Mouse (Mus musculus) midbrain, embryonic 11.5 days (tissue): ENCODE measurements around the gene Prl3d2. TPM values are rescaled to one million over a fixed set of nuclear protein-coding genes. Genes with fewer than 3 reads are reported as not detected.
"Not testable (repeated sequence)": the region's sequence is repeated elsewhere in the genome, so short reads cannot be mapped to it uniquely, and the experiment has no call there.

ENCODE experiments used
- ATAC-seq: fragments of 200-750 bp; cut with Nextera tagmentation; 2 replicates; pipeline ENCODE4 v1.8.0; 2017; ENCODE audit warnings: moderate TSS enrichment, moderate library complexity; ENCODE audit not compliant: low FRiP score
- DNase-seq: peaks from one replicate; pipeline ENCODE4 v3.0.0; 2015; ENCODE audit warnings: low spot score; ENCODE audit errors: missing footprints
- H3K27ac ChIP-seq: fragments of 300-500 bp; sonication (generic); 2 replicates; pipeline ENCODE4 v1.5.1; 2014; ENCODE audit warnings: low read depth, low read length
- H3K27me3 ChIP-seq: fragments of 300-500 bp; sonication (generic); 2 replicates; pipeline ENCODE4 v1.6.1; 2014; ENCODE audit warnings: mild to moderate bottlenecking, low read length, moderate library complexity, mixed read lengths; ENCODE audit not compliant: control insufficient read depth, insufficient read depth
- H3K36me3 ChIP-seq: fragments of 300-500 bp; sonication (generic); 2 replicates; pipeline ENCODE4 v1.6.1; 2014; ENCODE audit warnings: mild to moderate bottlenecking, low read length, moderate library complexity, mixed read lengths; ENCODE audit not compliant: control insufficient read depth, insufficient read depth
- H3K4me1 ChIP-seq: fragments of 300-500 bp; sonication (generic); 2 replicates; pipeline ENCODE4 v1.6.1; 2014; ENCODE audit warnings: low read length; ENCODE audit not compliant: control insufficient read depth, insufficient read depth
- H3K4me2 ChIP-seq: fragments of 300-500 bp; sonication (generic); 2 replicates; pipeline ENCODE4 v1.6.1; 2014; ENCODE audit warnings: mild to moderate bottlenecking, moderate library complexity
- H3K4me3 ChIP-seq: fragments of 300-500 bp; sonication (generic); 2 replicates; pipeline ENCODE4 v1.5.1; 2014; ENCODE audit warnings: low read depth, low read length
- H3K9ac ChIP-seq: fragments of 300-500 bp; sonication (generic); 2 replicates; pipeline ENCODE4 v1.6.1; 2014; ENCODE audit warnings: low read length
- H3K9me3 ChIP-seq: fragments of 300-500 bp; sonication (generic); 2 replicates; pipeline ENCODE4 v1.6.1; 2016; ENCODE audit warnings: low read length; ENCODE audit not compliant: control insufficient read depth
- WGBS: fragments of 180-500 bp; shearing (Covaris S2); extraction: QIAGEN DNeasy Blood & Tissue Kit; methylation state at CpG from one replicate; pipeline ENCODE4 v1.1.7; 2014; 5-methylcytosine and 5-hydroxymethylcytosine counted together
- polyA plus RNA-seq: library from polyadenylated mRNA; unstranded; fragments of >200 nt; fragmentation: Nextera tagmentation; extraction: Ambion mirVana; gene quantifications from 2 replicates; pipeline ENCODE4 v1.2.1, GENCODE M21; 2014

Prl3d2 gene
- not detected in 2 replicates for polyA plus RNA-seq

- not testable (repeated sequence) for ATAC-seq, H3K9me3 ChIP-seq, H3K4me3 ChIP-seq
Measured at GRCm38 (mm10) chr13:27121398-27121797, at the start of gene Prl3d2. Prl3d2 (plus strand) TSS chr13:27121698.

GRCm38 (mm10) chr13:27093890-27094289 is 27.6 kb upstream of the Prl3d2 start, which contains the start of gene Prl3d1:
Prl3d1 (plus strand) TSS chr13:27094190.
- not testable (repeated sequence) for H3K27ac ChIP-seq, ATAC-seq
- 94% methylated on average over 5 of the region's 5 CpGs for WGBS

More at GRCm38 (mm10) chr13:27121398-27121797, at the start of gene Prl3d2:
- not testable (repeated sequence) for H3K4me2 ChIP-seq, H3K36me3 ChIP-seq, H3K9ac ChIP-seq, H3K4me1 ChIP-seq, DNase-seq, H3K27me3 ChIP-seq, H3K27ac ChIP-seq
- 76% methylated on average over 3 of the region's 4 CpGs for WGBS

GRCm38 (mm10) chr13:27148264-27148663 is 26.8 kb downstream of the Prl3d2 start:
- Histone ChIP-seq H3K4me2 (no peak overlapping the region), H3K4me3 (no peak overlapping the region), H3K4me1 (no peaks in the 10 kb centered on the region), H3K36me3 (no peaks in the 10 kb centered on the region), H3K27me3 (no peaks in the 10 kb centered on the region), H3K9ac (no peak overlapping the region), H3K9me3 (no peaks in the 10 kb centered on the region), H3K27ac (no peak overlapping the region)
- ATAC-seq (no peak), DNase-seq (no peak)
- 70% methylated on average over 1 of the region's 1 CpGs for WGBS

More at GRCm38 (mm10) chr13:27093890-27094289, 27.6 kb upstream of the Prl3d2 start, which contains the start of gene Prl3d1:
- H3K4me2 ChIP-seq, H3K27me3 ChIP-seq, DNase-seq, H3K4me3 ChIP-seq, H3K9me3 ChIP-seq, H3K4me1 ChIP-seq, H3K36me3 ChIP-seq, H3K9ac ChIP-seq: not testable (repeated sequence)

- H3K9me3 ChIP-seq, H3K27me3 ChIP-seq, DNase-seq, ATAC-seq, H3K27ac ChIP-seq, H3K4me3 ChIP-seq, H3K4me1 ChIP-seq, H3K36me3 ChIP-seq, H3K4me2 ChIP-seq, H3K9ac ChIP-seq: not testable (repeated sequence)
- WGBS, result 96% methylated on average over 3 of the region's 3 CpGs
Measured at GRCm38 (mm10) chr13:27156490-27156889, 35.0 kb downstream of the Prl3d2 start, which contains the start of gene Prl3d3. Prl3d3 (plus strand) TSS chr13:27156790.

Other genes with a start within 250 kb of the Prl3d2 start
- gene Prl, start 64.1 kb upstream of the Prl3d2 start, polyA plus RNA-seq, result not detected in 2 replicates
- gene Prl3d1, start 27.5 kb upstream of the Prl3d2 start, polyA plus RNA-seq, result not detected in 2 replicates
- not detected in 2 replicates for gene Prl3d3, start 35.1 kb downstream of the Prl3d2 start, polyA plus RNA-seq
- gene Prl3c1, start 75.0 kb downstream of the Prl3d2 start, polyA plus RNA-seq, result not detected in 2 replicates
- gene Prl3b1, start 120.1 kb downstream of the Prl3d2 start, polyA plus RNA-seq, result 0.26 and 1.2 TPM in 2 replicates
- gene Prl3a1, start 137.7 kb downstream of the Prl3d2 start, polyA plus RNA-seq, result not detected in 2 replicates
- not detected in 2 replicates for gene Prl6a1, start 190.9 kb downstream of the Prl3d2 start, polyA plus RNA-seq
- gene Prl8a2, start 224.0 kb downstream of the Prl3d2 start, polyA plus RNA-seq, result not detected in 2 replicates